Mouse (Mus musculus) gastrocnemius, postnatal 4 days (tissue): ENCODE measurements at regions not wholly inside any gene's neighbourhood (a gene's known extent, or its start where the extent isn't known, plus 50 kb on each side); places are given as distances from the start of the nearest gene placed in this dataset.

Experiments
- DNase-seq, 2 experiments: peaks; one replicate each; pipeline ENCODE4 v3.0.0; 2021 to 2022; ENCODE audit warnings: low spot score in 2 of 2, mixed read lengths in 2 of 2

DNA sequence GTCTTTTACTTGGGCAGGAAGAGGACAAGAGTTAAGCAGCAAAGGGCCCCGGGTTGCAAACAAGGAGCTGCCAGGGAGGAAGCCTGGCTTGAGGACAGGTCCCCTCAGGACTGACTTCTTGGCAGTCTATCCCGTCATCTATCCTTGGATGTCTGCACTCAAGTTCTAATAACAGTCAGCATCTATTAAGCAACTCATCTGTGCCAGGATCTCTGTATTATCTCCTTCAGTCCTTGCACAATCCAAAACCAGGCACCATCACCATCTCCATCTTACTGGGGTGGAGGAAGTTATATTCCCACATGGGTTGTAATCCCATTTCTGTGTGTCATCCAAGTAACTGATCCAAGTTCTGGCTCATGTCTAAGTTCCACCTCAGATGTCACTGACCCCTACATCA lies 87.1 kb upstream of the Lifr start:
- DNase-seq, result no peak

- no peak for DNase-seq
Observed at GRCm38 (mm10) chr15:7005142-7005541, 85.3 kb upstream of the Lifr start.

- DNase-seq, result no peak
Observed at GRCm38 (mm10) chr15:7006271-7006670, 84.1 kb upstream of the Lifr start.

GRCm38 (mm10) chr15:7008725-7009380 lies 81.6 kb upstream of the Lifr start:
- no peak for DNase-seq

- no peak for DNase-seq
Observed at GRCm38 (mm10) chr15:7010966-7011695, 79.3 kb upstream of the Lifr start.

GRCm38 (mm10) chr15:7011696-7012070 lies 78.7 kb upstream of the Lifr start:
- DNase-seq, result no peak

GRCm38 (mm10) chr15:7012446-7012845 lies 78.0 kb upstream of the Lifr start:
- DNase-seq, result no peak

DNA sequence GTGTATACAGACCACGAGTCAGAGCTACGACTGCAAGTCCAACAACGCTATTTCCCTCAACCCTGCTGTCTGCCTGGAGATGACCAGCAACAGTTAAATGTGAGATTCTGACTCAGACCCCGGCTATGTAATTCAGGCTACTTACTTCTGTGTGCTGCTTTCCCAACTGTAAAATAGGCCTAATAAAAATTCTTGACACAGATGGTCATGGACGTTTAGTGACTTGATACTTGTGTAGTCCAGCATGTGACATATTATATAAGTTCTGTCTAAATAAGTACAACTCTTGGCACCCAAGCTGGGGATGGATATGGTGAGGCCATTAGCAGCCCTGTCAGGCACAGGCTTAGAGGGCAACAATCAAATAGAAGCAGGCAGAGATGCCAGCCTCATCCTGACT lies 77.4 kb upstream of the Lifr start:
- DNase-seq, result no peak

GRCm38 (mm10) chr15:7014984-7015383 lies 75.4 kb upstream of the Lifr start:
- no peak for DNase-seq

- no peak for DNase-seq
Observed at GRCm38 (mm10) chr15:7016018-7016417, 74.4 kb upstream of the Lifr start.

GRCm38 (mm10) chr15:7017281-7017845 lies 73.1 kb upstream of the Lifr start:
- no peak for DNase-seq

GRCm38 (mm10) chr15:7022660-7023059 lies 67.8 kb upstream of the Lifr start:
- DNase-seq, result no peak

DNA sequence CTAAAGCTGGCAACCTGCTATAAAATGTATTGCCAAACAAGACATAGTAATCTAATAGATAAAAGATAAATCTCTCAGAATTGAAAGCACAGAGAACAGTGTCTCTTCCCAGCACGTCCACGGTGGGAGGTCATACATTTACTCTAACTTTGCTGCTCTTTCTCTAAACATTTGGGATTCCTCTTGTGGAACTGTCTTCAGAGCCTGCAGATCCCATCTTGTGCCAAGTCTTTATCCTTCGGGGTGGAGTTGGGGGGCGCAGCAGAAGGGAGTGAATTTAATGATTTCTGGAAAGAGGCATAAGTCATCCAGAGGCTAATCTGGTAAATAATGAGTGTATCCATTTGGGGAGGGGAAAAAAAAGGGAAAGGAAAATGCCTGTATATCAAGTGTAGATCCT lies 65.2 kb upstream of the Lifr start:
- DNase-seq, result no peak

GRCm38 (mm10) chr15:7031297-7032043 lies 58.9 kb upstream of the Lifr start:
- no peak for DNase-seq

GRCm38 (mm10) chr15:7037475-7037874 lies 52.9 kb upstream of the Lifr start:
- DNase-seq, result no peak

- DNase-seq, result no peak
Observed at GRCm38 (mm10) chr15:7039119-7039518, 51.3 kb upstream of the Lifr start.

- no peak for DNase-seq
Observed at GRCm38 (mm10) chr15:7039825-7040224, 50.6 kb upstream of the Lifr start.
